ENCODE assay signal across 20 mouse cellular contexts in genomic region chr6:120519647-120520046, GRCm38 (mm10). TPM values are rescaled to one million over a fixed set of nuclear protein-coding genes. Genes with fewer than 3 reads are reported as not detected.
"Had no signal": no experiment of that assay in that cellular context is flagged by ENCODE, and none has a peak within 500 bp of the region (broad histone marks: within the 10 kb centered on the region; RNA-seq: fewer than 3 reads in every experiment).

No protein-coding gene starts in this region.

- H3K27me3 ChIP-seq: limb, embryonic 15.5 days; liver, embryonic 12.5 days; midbrain, embryonic 12.5 days; neural tube, embryonic 13.5 days; neural tube, embryonic 15.5 days had no signal

- ATAC-seq: liver, embryonic 12.5 days; midbrain, embryonic 16.5 days had no signal

- H3K4me2 ChIP-seq: limb, embryonic 15.5 days; liver, embryonic 12.5 days; lung, embryonic 14.5 days; midbrain, embryonic 12.5 days; neural tube, embryonic 13.5 days; neural tube, embryonic 15.5 days had no signal

- H3K9me3 ChIP-seq: limb, embryonic 15.5 days; liver, embryonic 12.5 days; midbrain, embryonic 12.5 days; neural tube, embryonic 13.5 days; neural tube, embryonic 15.5 days had no signal

- H3K27ac ChIP-seq: limb, embryonic 15.5 days; liver, embryonic 12.5 days; liver, embryonic 14.5 days; midbrain, embryonic 12.5 days; neural tube, embryonic 13.5 days; neural tube, embryonic 15.5 days had no signal

- H3K9ac ChIP-seq: limb, embryonic 15.5 days; liver, embryonic 12.5 days; liver, embryonic 14.5 days; lung, embryonic 14.5 days; midbrain, embryonic 12.5 days; neural tube, embryonic 13.5 days; neural tube, embryonic 15.5 days had no signal

- H3K4me1 ChIP-seq: limb, embryonic 15.5 days; midbrain, embryonic 12.5 days; neural tube, embryonic 13.5 days; neural tube, embryonic 15.5 days had no signal

- H3K4me3 ChIP-seq: limb, embryonic 15.5 days; liver, embryonic 12.5 days; midbrain, embryonic 12.5 days; myocyte; neural tube, embryonic 13.5 days; neural tube, embryonic 15.5 days had no signal

- DNase-seq: lung, embryonic 14.5 days; midbrain, embryonic 14.5 days; retina, postnatal 1 day; right cerebral cortex, adult 18-20 months; right cerebral cortex, postnatal 25 days; right cerebral cortex, postnatal 4 days; spleen, adult 18-20 months; thymus, adult 18-20 months; thymus, postnatal 14 days; thymus, postnatal 36 days had no signal

RNA-seq across cellular contexts. Expression of gene Tmem121b, which starts 26.0 kb away (rescaled TPM):
- polyA plus RNA-seq: limb, embryonic 15.5 days; liver, adult 2 months; liver, embryonic 16.5 days had no signal
